ENCODE assay signal across 9 mouse cellular contexts in the genomic region with DNA sequence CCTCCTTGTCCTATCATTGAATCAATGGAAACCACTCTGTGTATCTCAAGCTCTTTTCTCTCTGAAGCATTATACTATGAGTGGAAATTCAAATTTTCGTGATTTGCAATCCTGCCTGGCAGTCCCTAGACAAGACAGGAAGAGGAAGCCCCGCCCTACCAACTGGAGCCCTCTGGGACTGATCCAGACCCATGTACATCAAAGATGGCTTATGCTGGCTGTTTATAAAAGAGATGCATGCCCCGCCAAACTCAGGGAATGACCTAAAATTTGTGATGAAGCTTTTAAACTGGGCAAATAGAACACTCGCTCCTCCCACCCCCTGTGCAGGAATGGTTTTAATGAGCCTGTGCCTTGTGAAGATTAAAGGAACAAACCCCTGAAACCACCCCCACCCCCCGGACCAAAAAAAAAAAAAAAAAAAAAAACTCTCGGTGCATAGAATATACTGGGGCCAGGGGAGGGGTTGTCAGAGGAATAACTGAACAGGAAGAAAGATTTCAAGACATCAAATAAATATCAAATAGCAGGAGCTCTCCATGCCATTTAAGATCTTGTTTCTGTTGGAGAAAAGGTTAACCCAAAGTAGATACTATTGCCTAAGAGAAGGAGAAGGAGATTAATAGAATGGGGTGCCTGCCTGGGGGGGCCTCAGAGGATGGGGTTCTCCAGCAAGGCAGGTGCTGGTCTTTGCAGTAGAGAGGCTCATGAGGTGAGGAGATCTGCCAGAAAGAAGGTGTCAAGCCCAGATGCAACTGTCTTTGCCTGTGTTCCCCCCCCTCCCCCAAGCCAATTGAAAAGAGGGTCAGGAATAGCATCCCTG.
DNase-seq lines count a peak whose midpoint lies in the region; ATAC-seq lines count a peak whose summit lies in the region.
"Had no signal": no experiment of that assay in that cellular context is flagged by ENCODE, and none has a peak within 500 bp of the region (broad histone marks: within the 10 kb centered on the region; RNA-seq: fewer than 3 reads in every experiment).

No protein-coding gene starts in this region.

- H3K9me3 ChIP-seq in forebrain, embryonic 15.5 days: no peaks in the 10 kb centered on the region

- intact Hi-C loops in left cerebral cortex, postnatal 25 days (cut with DNase I): no loop called here
- intact Hi-C loops in heart, postnatal 14 days (cut with DNase I): no loop called here

- H3K4me3 ChIP-seq in forebrain, embryonic 15.5 days: no peak overlapping the region

- H3K27ac ChIP-seq in forebrain, embryonic 15.5 days (replicated peaks): peak overlapping the region; percentile 88

- 16% methylated on average over 6 of the region's 6 CpGs for WGBS in forebrain, embryonic 15.5 days

- no peaks in the 10 kb centered on the region for H3K27me3 ChIP-seq in forebrain, embryonic 15.5 days

- no peak overlapping the region for H3K9ac ChIP-seq in forebrain, embryonic 15.5 days (replicated peaks)

- H3K36me3 ChIP-seq in forebrain, embryonic 15.5 days: no peaks in the 10 kb centered on the region

- H3K4me1 ChIP-seq in forebrain, embryonic 15.5 days: peaks cover 25% of the 10 kb centered on the region

- peak overlapping the region; percentile 11 for H3K4me2 ChIP-seq in forebrain, embryonic 15.5 days (replicated peaks)

- ATAC-seq in forebrain, embryonic 15.5 days (replicated peaks): peak; percentile 87

- DNase-seq in retina, postnatal 1 day: peak; percentile 10
- no peak for DNase-seq in retina, embryonic 14.5 days (ENCODE audit: low spot score)
- DNase-seq in left cerebral cortex, postnatal 25 days (ENCODE audit: low spot score in 2 of 2): peak; percentile 41 to 90
- peak; percentile 71 for DNase-seq in telencephalon, adult 2 months (ENCODE audit: low read depth, low spot score)
- DNase-seq in heart, adult 8-10 months (ENCODE audit: low spot score): no peak
- DNase-seq in spleen, postnatal 10 days (ENCODE audit: low spot score in 2 of 2): no peak
- DNase-seq in heart, postnatal 14 days: no peak
- DNase-seq: kidney, adult 2 months had no signal

Comparison
In these comparisons a context has a peak if more than half of its experiments do, and no peak if none do; other contexts are left out.
1. DNase-seq: peak in retina, postnatal 1 day (single experiment), left cerebral cortex, postnatal 25 days (2 of 2) and telencephalon, adult 2 months (single experiment); none in retina, embryonic 14.5 days (single experiment), heart, adult 8-10 months (single experiment), spleen, postnatal 10 days (0 of 2) and heart, postnatal 14 days (0 of 2).